ENCODE assay signal across 9 mouse cellular contexts in genomic region chrX:7188311-7188807, GRCm38 (mm10).
DNase-seq lines count a peak whose midpoint lies in the region; ATAC-seq and TF ChIP-seq lines count a peak whose summit lies in the region.
"Had no signal": no experiment of that assay in that cellular context is flagged by ENCODE, and none has a peak within 500 bp of the region (broad histone marks: within the 10 kb centered on the region; RNA-seq: fewer than 3 reads in every experiment).

No protein-coding gene starts in this region.

- DNase-seq in urinary bladder, adult 18-20 months (ENCODE audit: low spot score in 2 of 2): peak; percentile 1 to 7
- no peak for DNase-seq in urinary bladder, adult 2 months (ENCODE audit: low spot score)
- peak; percentile 69 for DNase-seq in embryo, embryonic 9.5 days (ENCODE audit: extremely low spot score)
- DNase-seq in liver, adult 2 months (ENCODE audit: extremely low read depth, low read depth, low spot score): peak; percentile 15
- peak; percentile 69 for DNase-seq in neural tube, embryonic 11.5 days (ENCODE audit: low spot score)
- no peak for DNase-seq in T-cell, adult 2 months (ENCODE audit: low spot score)

- no peaks in the 10 kb centered on the region for H3K9me3 ChIP-seq in heart, embryonic 11.5 days (replicated peaks; ENCODE audit: control insufficient read depth, low read length)
- H3K9me3 ChIP-seq in kidney, embryonic 16.5 days (ENCODE audit: low read length): no peaks in the 10 kb centered on the region
- no peaks in the 10 kb centered on the region for H3K9me3 ChIP-seq in neural tube, embryonic 11.5 days (ENCODE audit: control insufficient read depth, low read length)

- peak; percentile 55; the same call in 1 of the 2 replicates for ATAC-seq in heart, embryonic 11.5 days (replicated peaks; ENCODE audit: insufficient number of reproducible peaks, low FRiP score, low TSS enrichment)
- peak; percentile 94 for ATAC-seq in kidney, embryonic 16.5 days (ENCODE audit: low FRiP score, low TSS enrichment)
- ATAC-seq in neural tube, embryonic 11.5 days (ENCODE audit: insufficient read depth, low FRiP score, low TSS enrichment): peak; percentile 93
- ATAC-seq: Patski had no signal

- H3K9ac ChIP-seq in heart, embryonic 11.5 days (ENCODE audit: low read depth, low read length): peak overlapping the region; percentile 49; the same call in 1 of the 2 replicates
- peak overlapping the region; percentile 60 for H3K9ac ChIP-seq in kidney, embryonic 16.5 days (replicated peaks; ENCODE audit: low read length)
- 0 out of 2 replicates have a peak overlapping the region, but pooled peaks have one; percentile 23 for H3K9ac ChIP-seq in liver, adult 2 months (ENCODE audit: low read depth, low read length)
- H3K9ac ChIP-seq in neural tube, embryonic 11.5 days (ENCODE audit: low read length): peak overlapping the region; percentile 60

- H3K4me1 ChIP-seq in heart, embryonic 11.5 days (ENCODE audit: control insufficient read depth, insufficient read depth, low read length): no peaks in the 10 kb centered on the region
- H3K4me1 ChIP-seq in kidney, embryonic 16.5 days (ENCODE audit: insufficient read depth, low read length): no peaks in the 10 kb centered on the region
- H3K4me1 ChIP-seq in liver, adult 2 months (ENCODE audit: control insufficient read depth, insufficient read depth, low read length): peaks cover 4% of the 10 kb centered on the region; the same call in 1 of the 2 replicates
- no peaks in the 10 kb centered on the region for H3K4me1 ChIP-seq in neural tube, embryonic 11.5 days (ENCODE audit: control insufficient read depth, insufficient read depth, low read length)

- peak overlapping the region; percentile 84 for H3K27ac ChIP-seq in heart, embryonic 11.5 days (ENCODE audit: low read depth, low read length)
- peak overlapping the region; percentile 91 for H3K27ac ChIP-seq in kidney, embryonic 16.5 days (ENCODE audit: low read length)
- no peak overlapping the region for H3K27ac ChIP-seq in liver, adult 2 months (replicated peaks; ENCODE audit: insufficient read depth, low read depth, low read length)
- H3K27ac ChIP-seq in neural tube, embryonic 11.5 days (ENCODE audit: low read depth, low read length): peak overlapping the region; percentile 75

- peak overlapping the region; percentile 42 for H3K4me3 ChIP-seq in heart, embryonic 11.5 days (ENCODE audit: low read depth, low read length)
- H3K4me3 ChIP-seq in kidney, embryonic 16.5 days (ENCODE audit: low read length): peak overlapping the region; percentile 47
- H3K4me3 ChIP-seq in liver, adult 2 months (ENCODE audit: insufficient read depth, low read depth, low read length): peak overlapping the region; percentile 16; the same call in 1 of the 2 replicates
- H3K4me3 ChIP-seq in neural tube, embryonic 11.5 days (ENCODE audit: low read depth, low read length): peak overlapping the region; percentile 38

- TF ChIP-seq CTCF in liver, adult 2 months (IDR thresholded peaks at IDR 0.05; ENCODE audit: low read depth, low read length): no peak

- H3K27me3 ChIP-seq in heart, embryonic 11.5 days (ENCODE audit: control insufficient read depth, insufficient read depth, low read length): no peaks in the 10 kb centered on the region
- no peaks in the 10 kb centered on the region for H3K27me3 ChIP-seq in kidney, embryonic 16.5 days (ENCODE audit: insufficient read depth, low read length)
- H3K27me3 ChIP-seq in liver, adult 2 months (ENCODE audit: control insufficient read depth, insufficient read depth, low read length): no peaks in the 10 kb centered on the region
- no peaks in the 10 kb centered on the region for H3K27me3 ChIP-seq in neural tube, embryonic 11.5 days (ENCODE audit: control insufficient read depth, insufficient read depth, low read length)
- H3K27me3 ChIP-seq: Patski had no signal

- peak overlapping the region; percentile 63 for H3K4me2 ChIP-seq in heart, embryonic 11.5 days
- H3K4me2 ChIP-seq in kidney, embryonic 16.5 days (replicated peaks; ENCODE audit: low read depth, low read length): peak overlapping the region; percentile 53
- peak overlapping the region; percentile 42 for H3K4me2 ChIP-seq in neural tube, embryonic 11.5 days (ENCODE audit: low read depth)

- no peaks in the 10 kb centered on the region for H3K36me3 ChIP-seq in heart, embryonic 11.5 days (ENCODE audit: control insufficient read depth, insufficient read depth, low read length)
- no peaks in the 10 kb centered on the region for H3K36me3 ChIP-seq in kidney, embryonic 16.5 days (ENCODE audit: insufficient read depth, low read length)
- H3K36me3 ChIP-seq in liver, adult 2 months (ENCODE audit: control insufficient read depth, insufficient read depth, low read length): no peaks in the 10 kb centered on the region
- H3K36me3 ChIP-seq in neural tube, embryonic 11.5 days (ENCODE audit: control insufficient read depth, insufficient read depth, low read length): no peaks in the 10 kb centered on the region

- H3K79me2 ChIP-seq in liver, adult 2 months (ENCODE audit: control insufficient read depth, insufficient read depth, low read length): no peaks in the 10 kb centered on the region

- WGBS in heart, embryonic 11.5 days (ENCODE audit: insufficient replicate concordance): 13% methylated on average over 17 of the region's 17 CpGs
- 23% methylated on average over 17 of the region's 17 CpGs for WGBS in kidney, embryonic 16.5 days
- WGBS in liver, adult 2 months: 5% methylated on average over 17 of the region's 17 CpGs
- 16% methylated on average over 17 of the region's 17 CpGs for WGBS in neural tube, embryonic 11.5 days

- TF ChIP-seq POLR2A in liver, adult 2 months (IDR thresholded peaks at IDR 0.05; ENCODE audit: extremely low read depth, insufficient read depth, low read length): no peak

Comparison
In these comparisons a context has a peak if more than half of its experiments do, and no peak if none do; other contexts are left out.
1. DNase-seq: peak in urinary bladder, adult 18-20 months (2 of 2), embryo, embryonic 9.5 days (single experiment), liver, adult 2 months (single experiment) and neural tube, embryonic 11.5 days (single experiment); none in urinary bladder, adult 2 months (single experiment) and T-cell, adult 2 months (single experiment).
2. Peak in every context shown above with its lines, with median percentiles within 50 percentile points of each other: ATAC-seq, H3K4me2 ChIP-seq, H3K4me3 ChIP-seq and H3K9ac ChIP-seq.